Mouse (Mus musculus) cerebellum, adult 8-10 months (tissue): ENCODE measurements at regions not wholly inside any gene's neighbourhood (a gene's known extent, or its start where the extent isn't known, plus 50 kb on each side); places are given as distances from the start of the nearest gene placed in this dataset.

Source experiments
- DNase-seq: peaks from one replicate; pipeline ENCODE4 v3.0.0; 2022

DNA sequence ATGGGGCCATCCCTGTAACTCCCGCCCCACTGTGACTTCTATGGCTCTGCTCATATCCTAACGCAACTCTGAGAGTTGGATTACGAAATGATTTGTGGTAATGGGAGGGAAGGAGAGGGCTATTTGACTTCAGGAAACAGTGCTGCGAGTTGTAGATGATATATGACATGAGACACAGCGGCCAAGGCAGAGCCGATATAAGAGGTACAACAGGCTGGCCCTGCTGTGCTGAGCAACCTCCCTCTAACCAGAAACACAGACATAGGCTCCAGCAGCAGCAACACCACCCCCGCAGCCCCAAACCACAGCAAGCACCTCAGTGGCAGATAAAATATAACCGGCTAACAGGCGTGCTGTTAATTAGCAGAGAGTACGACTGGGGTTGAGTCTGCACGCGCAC, 312.5 kb upstream of the Mgmt start:
- DNase-seq: no peak

DNA sequence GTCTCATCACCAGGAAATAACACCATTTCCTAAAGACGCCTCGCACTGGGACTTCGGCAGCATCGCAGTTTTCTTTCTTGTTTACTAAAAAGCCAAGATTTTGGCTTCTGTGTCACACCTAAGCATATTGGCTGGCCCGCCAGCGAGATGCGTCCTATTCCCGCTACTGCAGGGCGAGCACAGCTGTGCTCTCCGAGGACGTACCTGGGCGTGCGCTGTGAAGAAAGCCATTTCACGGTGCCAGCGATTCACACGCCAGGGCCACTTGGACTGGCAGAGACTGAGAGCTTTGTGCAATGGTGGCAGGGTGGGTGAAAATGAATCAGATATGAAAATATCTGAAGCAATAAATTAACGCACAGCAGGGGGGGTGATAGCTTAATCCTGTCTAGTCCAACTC, 310.1 kb upstream of the Mgmt start:
- DNase-seq: no peak

DNA sequence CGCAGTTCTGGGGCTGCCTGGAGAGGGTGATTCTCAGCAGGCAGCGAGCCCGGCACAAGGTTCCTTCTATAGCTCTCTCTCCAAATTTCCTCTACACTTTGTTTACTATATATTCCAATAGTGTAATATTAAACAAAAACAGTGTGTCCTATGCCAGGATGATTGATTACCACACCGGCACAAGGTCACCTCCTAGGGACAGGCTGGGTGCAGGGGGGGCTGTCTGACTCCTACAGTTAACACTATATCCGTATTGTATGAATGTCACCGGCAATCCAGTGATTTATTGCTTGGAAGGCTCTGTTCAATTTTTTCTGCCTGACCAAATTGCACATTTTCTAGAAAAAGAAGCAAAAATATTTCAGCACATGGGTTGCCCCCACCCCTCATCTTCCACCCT, 305.9 kb upstream of the Mgmt start:
- no peak for DNase-seq

DNA sequence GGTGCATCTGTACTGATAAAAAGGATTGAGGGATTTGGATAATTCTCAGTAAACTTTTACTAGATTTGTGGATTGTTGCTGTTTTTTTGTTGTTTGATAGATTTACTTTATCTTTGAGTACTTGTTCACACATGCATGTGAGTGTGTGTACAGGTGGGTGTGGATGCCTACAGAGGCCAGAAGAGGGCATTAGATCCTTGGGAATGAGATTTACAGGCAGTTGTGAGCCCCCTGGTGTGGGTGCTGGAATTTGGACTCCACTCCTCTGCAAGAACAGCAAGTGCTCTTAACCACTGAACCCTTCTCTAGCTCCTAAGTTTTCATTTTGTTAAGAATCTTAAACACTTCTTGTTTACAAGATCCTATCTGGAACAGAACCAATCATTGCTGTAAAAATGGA, 303.5 kb upstream of the Mgmt start:
- DNase-seq: no peak

DNA sequence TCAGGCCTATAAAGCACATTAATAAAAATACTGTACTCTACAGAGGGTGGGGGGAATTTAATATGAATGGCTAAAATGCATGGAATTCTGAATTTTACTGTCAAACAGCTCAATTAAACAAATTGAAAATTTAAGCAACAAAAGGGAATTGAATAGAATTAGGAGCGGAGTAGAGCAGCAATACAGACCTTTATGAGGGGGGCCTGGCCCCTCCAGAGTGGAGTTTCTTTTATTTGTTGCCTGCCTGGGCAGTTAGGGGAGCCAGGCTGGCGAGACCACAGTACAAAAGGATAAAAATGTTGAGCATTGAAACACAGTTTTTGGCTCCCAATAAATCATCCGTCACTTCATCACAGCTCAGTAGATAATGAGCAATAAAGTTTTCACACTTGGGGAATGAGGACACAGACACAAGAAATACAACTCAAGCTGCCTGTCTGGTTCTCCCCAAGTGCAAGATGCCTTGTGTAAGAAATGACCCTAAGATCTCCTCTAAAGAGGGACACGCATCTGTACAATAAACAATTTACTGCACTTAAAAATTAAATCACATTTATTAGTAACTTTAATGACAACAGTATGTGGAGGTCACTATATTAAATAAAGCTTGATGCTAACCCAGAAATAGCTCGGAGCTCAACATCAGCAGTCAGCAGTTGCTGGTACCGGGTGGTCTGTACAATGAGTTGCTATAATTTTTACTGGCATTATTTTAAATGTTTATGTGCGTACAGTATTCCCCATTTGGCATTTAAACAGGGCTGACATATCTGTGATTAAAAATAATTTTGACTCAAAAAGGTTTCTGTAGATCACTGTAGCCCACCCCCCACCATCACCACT, 286.9 kb upstream of the Mgmt start:
- DNase-seq: no peak

DNA sequence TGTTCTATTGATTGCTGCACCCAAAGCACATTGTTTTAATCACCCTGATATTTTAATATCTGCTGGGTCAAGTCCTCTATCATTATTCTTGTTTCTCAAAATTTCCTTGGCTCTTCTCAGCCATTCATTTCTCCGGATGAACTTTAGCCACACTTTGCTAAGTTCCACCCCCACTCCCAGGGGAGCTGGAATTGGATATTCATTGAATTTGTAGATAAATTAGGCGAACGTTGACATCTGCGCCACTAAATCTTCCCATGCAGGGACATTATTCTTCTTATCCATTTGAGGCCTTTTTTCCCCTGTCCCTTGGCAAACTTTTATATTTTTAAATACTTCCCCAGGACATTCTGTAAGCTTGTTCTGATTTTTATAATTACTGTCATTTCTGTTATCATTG, 280.9 kb upstream of the Mgmt start:
- DNase-seq: no peak

DNA sequence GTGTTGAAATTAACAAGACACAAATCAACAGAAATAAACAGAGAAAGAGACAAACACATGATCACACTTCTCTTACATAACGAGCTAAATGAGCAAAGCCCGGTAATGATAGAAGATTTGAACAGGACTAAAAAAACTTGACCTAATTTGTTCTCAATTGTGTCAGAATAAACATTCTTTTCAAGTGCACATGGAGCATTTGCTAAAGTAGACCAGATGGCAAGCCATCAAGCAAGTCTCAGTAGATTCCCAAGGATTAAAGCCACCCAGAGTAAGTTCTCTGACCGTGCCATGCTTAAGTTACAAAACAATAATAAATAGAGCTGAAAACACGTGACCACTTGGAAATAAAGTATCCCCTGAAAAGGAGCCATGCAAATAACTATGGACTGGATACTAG, 269.9 kb upstream of the Mgmt start:
- DNase-seq: no peak

DNA sequence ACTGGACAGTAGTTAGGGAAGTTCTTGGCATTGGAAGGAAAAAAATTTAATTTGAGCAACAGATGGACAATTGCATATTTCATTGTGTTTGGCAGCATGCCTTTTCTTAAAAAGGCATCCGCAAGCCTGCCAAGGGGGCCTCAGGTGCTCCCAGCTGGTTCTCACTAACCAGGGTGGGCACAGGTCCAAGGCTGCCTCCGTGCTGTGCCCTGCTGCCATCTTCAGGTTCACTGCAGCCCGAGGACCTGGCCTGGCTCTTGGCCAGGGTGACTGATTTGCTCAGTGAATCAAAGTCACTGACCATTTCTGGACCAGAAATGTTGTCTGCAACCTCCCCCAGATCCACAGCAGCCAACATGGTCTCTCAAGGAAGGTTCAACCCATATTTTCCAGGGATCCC, 263.3 kb upstream of the Mgmt start:
- DNase-seq: peak; percentile 59

DNA sequence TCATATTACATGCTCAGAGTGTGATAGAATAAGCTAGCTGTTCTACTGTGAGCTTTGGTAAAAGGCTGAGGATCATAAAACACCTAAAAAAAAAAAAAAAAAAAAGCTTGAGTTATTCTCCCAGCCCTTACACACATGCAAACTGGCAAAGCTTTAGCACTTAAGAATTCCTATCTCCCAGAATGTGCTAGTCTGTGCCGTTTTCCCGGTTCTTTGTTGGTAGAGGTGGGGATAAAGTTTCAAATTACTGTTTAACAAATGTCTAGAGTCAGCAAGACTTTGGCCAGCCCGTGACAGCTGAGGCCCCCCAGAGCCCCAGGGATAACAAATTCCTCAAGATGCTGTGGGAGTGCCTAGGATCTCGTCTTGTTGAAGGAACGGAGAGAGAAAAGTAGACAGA, 254.3 kb upstream of the Mgmt start:
- no peak for DNase-seq

DNA sequence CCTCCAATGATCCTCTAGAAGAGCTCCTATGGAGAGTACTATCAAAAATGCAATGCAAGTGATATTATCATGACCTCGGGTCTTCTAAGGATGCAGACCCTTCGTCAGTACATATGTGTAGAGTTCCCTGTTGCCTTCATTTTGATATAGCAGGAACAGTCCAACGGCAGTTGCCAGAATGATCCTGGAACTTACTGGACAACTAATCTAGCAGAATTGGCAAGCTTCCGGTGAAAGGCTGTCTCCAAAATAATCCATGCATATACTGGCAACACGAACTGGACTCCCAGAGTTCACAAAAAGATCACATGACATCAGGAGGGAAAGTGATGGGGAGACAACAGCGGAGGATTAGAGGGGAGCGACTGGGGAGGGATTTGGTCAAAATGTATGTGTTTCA, 253.6 kb upstream of the Mgmt start:
- no peak for DNase-seq

DNA sequence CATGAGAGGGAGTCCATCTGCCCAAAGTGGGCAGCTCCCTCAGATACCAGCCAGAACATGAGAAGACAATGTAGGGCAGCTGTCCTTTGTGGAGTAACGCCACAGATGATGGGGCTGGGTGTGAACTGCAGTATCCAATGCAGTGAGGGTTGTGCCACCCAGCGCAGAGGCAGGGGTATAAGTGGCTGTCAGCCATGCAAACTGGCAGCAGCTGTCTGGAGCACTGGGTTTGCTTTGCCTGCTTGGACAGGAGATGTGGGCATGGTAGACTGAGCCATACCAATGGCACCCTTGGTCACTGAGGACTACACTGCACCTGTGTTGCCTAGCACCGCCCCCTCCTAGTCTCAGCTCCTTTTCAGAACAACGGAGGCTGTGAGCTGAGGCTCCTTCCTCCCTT, 244.6 kb upstream of the Mgmt start:
- no peak for DNase-seq

DNA sequence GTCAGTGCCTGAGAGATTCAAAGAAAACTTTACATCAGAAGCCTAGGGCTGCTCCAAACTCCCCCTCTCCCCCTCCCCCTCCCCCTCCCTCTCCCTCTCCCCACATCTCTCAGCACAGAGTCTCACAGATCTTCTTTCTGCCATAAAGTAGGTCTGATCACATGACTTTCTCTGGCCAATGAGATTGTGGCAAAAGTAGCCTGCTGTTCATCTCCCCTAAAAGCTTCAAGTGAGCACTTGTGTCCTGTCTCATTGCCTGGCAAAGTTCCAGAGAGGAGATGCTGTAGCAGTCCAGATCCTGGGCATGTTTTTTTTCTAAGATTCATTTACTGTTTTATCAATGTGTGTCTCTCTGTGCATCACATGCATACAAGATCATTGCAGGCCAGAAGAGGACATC, 234.5 kb upstream of the Mgmt start:
- DNase-seq: no peak

DNA sequence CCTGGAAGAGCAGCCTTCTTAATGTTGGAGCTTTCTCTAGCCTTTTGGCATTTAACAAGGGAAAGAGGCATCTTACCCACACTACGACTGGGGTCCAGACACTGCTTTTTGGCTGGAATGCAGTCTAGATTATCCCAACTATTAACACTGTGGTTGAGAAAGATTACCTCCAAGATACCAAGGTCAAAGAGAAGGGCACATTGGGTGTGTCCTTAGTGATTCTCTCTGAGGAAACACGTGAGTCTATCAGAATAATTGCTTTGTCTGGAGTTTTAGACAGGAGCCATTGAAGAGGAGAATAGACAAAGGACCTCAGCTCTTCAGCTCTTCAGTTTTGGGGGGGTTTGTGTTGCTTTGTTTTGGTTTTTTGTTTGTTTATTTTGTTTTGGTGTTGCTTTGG, 234.0 kb upstream of the Mgmt start:
- no peak for DNase-seq

DNA sequence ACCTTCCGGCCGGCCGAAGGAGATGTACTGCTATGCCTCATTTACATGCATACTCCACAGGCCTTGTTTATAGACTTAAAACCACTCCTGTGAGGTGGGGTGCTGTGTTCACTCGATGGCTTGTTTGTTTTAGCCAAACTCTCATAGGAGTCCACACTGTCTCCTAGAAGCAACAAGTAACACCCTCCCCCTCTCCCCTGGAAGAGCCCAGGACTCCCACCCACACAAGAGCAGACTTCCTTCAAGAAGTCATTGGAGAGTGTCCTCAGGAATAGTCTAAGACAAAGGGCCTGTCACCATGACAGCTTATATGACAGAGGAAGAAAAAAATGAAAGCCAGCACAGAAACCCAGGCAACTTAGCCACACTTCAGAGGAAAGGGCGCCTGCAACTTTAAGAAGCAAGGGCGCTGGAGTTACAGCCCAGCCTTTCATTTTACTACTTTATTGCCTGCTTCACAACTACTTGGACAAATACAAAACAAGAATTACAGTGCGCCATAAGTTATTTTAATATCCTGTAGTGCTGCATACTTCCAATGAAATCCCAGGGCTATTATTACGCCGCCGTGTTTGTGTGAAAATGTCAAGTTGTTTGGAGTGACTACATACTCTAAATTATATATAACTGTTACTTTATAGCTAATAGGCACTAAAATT, 229.9 kb upstream of the Mgmt start:
- no peak for DNase-seq

DNA sequence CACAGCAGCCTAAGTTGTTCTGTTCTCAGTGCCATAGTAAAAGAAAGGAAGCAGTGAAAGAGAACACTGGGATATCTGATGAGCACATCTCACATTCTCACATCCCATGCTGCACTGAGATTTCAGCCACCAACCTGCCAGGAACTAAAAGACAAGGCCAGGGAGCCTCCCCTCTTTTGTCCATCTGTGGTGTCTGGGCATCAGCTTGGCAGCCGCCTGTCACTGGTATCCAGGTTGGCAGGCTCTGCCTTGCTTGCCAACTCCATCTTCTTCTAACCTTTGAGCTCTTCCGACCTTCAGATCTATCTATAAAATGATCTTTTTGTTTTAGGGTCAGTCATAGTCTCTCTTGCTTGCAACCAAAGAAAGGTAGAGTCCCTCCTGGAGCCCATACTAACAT, 228.5 kb upstream of the Mgmt start:
- no peak for DNase-seq

DNA sequence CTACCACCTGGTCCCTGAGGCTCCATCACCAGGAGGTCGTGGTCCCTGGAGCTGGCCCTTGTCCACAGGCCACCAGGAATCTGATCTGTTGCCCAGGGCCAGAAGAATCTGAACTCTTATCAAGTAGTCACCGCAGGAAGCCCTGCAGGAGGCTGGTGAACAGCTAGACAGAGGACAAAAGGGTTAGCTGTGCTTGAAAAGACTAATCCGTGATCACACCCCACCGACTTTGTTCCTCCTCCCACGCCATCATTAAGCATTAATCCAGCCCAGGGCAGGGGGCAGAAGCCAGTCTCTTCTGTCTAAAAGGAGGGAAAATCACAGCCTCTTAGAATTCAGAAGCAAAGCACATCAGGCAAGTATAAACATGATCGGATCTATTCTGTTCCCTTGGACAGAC, 227.7 kb upstream of the Mgmt start:
- no peak for DNase-seq

DNA sequence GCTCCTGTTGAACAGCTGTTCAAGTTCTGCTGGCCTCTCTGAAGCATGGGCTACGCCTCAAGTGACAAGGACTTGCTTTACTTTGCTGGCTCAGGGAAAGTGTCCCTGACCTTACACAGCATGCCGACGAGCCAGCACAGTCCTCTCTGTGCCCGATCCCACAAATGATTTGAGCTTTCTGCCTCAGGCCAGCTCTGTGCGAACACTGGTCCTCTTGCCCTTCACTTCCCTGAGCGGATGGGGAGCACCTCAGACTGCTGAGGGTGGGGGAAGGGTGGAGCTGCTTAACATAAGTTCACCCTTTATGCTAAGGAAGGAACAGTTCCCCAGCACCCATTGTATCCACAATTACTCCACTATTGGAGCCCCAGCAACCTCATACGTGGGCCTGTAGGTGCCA, 223.7 kb upstream of the Mgmt start:
- no peak for DNase-seq

DNA sequence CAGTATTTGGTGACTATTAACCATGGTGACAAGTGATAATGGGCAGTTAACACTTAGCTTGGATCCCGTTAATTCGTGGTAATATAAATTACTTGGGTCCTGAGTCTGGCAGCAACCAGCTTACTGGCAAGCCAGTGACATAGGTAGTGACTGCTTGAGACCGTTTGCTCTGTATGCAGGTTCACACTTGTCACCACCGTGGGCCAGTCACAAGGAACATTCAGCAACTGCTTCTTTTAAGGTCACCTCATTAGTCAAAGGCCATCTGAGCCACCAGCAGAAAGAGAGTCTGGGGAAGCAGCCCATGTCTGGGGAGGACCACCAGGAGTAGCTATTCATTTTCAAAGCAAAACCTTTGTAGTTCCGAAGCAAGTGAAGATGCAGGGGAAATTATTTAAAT, 220.3 kb upstream of the Mgmt start:
- DNase-seq: no peak

DNA sequence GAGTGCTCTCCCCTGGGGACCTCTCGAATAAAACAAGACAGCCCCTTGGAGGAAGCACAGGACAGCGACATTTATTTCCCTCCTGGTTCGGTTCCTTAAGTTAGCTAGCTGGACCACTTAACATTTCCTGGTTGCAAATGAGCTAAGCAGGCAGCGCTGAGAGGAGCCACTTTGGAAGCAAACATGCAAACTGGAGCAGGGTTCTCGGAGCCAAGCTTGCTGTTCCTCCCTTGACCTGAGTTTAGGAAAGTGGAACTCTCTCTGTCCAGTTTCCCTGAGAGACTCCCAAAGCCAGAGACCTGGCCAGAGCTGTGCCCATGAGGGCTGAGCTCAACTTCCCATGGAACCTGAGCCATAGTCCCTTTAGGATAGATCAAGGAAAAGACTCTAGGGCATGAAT, 219.4 kb upstream of the Mgmt start:
- no peak for DNase-seq

DNA sequence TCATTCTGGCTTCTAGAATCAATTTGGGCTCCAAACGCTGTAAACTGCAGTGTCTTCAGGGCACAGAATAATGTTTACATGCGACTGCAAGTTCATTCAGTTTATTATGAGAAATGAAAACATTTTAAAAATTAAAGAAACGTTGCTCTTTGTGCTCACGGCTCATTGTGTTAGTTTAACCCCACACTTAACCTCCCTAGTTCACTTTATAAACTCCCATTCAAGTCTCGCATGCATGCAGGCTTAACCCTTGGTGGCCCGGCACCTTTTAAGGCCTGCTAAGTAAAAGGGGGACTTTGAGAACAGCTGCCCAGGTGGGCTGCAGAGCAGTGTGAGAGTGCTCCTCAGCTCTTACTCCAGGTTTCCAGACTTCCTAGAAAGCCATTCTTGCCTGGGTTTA, 218.3 kb upstream of the Mgmt start:
- no peak for DNase-seq

DNA sequence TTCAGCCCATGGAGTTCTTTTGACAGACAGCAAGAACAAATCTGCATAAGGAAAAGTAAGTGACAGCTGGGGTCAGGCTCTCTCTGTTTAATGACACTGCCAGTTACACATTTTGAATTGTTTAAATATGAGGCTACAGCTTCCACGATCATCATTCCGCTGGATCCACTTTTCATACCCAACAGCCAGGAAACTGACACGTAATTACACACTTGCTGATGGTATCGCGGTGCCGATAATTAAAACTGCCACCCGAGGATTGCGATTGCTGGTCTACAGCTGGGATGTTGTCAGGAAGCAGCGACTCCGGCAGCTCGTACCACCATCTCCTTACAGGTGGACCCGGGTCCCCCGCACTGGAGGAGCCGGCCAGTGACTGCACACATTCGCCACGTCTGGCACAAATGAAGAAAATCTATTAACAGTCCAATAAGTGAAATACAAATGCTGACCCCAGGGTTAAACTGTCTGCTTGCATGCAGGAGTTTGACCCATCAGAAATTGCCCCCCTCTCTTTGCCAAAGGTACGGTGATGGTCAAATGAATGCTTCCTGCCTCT, 217.3 kb upstream of the Mgmt start:
- no peak for DNase-seq

DNA sequence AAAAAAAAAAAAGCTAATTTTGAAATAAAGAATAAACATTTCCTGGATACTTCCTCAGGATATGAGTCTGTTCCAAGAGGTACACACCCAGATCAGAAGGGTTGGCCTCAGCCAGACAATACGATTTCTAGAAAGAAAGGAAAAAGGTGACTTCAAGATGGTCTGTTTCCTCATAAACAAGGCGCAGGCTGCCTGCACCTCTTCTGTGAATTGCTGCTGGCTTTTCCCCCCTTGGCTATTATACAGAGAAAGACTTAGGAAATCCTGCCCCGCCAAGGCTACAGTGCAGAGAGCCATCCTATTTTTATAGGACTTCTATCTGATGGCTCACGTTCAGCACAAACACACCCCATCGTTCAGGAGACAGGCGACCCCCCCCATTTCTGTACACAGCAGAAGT, 204.8 kb upstream of the Mgmt start:
- DNase-seq: no peak

DNA sequence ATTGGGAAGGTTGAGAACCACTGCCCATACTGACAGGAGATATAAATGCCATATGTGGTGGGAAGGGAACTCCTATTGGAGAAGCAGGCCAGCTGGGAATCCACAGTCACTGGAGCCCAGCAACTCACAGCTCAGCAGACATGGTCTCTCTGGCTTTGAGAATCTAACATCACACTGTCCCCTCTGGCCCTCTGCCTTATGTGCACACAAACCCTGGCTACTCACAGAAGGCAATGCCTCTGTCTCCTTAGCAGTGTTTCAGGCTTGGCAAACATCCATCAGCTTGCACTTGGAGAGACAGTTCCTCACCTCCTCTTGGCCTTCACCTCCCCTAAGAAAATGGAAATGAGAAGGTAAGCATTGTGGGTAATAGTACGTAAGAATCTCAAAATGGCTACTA, 188.2 kb upstream of the Mgmt start:
- DNase-seq: no peak

DNA sequence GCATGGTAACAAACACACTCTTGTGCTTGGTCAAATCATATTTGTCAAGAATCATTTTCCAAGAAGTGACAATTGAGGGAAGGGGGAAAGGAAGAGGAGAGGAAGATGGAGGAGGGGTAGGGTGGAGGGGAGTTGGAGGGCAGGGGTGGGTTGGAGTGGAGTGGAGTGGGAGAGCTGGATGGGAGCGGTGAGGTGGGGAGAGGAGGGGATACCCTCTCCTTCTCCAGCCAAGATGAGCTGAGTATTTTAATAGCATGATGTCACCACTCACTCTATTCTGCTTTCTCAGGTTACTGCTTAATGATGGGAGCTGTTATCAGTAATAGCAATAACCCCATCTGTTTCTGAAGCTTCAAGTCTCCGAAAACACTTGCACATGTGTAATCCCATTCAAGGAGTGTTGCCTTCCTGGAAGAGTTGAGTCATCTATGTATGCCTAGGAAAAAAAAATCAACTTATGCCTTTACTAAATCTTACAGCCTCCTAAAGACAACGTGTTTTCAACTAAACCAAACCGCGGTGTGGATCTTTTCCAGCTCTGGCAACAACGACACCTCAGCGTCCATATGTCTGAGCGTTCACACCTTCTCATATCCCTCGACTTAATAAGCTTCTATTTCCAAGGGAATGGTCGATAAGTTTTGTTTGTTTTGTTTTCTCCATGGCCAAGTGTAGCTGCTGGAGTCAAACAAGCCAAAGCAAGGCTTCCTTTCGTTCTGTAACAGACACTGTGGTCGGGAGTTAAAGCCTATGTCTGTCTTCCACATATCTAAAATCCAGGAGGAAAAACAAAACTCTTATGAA, 187.0 kb upstream of the Mgmt start:
- no peak for DNase-seq
